Mouse (Mus musculus) olfactory bulb, adult 2 months (tissue): ENCODE measurements at regions not wholly inside any gene's neighbourhood (a gene's known extent, or its start where the extent isn't known, plus 50 kb on each side); places are given as distances from the start of the nearest gene placed in this dataset.

Experiments
- CTCF ChIP-seq: fragments of 200-500 bp; IDR thresholded peaks from 2 replicates; pipeline ENCODE4 v1.5.1; 2012; ENCODE audit warnings: low read depth, mild to moderate bottlenecking, low read length, moderate library complexity; ENCODE audit not compliant: insufficient read depth
- POLR2A ChIP-seq: fragments of 200-500 bp; IDR thresholded peaks from 2 replicates; pipeline ENCODE4 v1.6.1; 2012; ENCODE audit warnings: mild to moderate bottlenecking, low read depth, low read length, moderate library complexity; ENCODE audit not compliant: insufficient read depth

DNA sequence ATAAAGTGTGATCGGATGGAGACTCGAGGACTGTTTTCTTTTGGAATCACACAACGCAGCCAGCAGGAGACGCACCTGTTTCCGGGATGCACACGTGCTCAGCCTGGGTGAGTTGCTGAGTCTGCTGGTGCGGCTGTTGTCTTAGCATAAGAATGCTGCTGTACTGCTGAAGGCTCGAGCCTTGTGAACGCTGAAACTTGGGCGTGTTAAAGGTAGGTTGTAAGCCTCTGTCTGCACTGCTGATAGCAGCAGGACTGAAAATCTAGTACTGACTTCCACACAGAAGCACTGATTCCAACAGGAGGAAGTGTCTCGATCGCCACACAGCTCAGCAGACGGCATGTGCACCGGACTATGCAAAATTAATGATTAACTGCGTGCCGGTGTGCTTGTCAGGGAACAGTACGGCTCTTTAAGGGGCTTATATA lies 169.1 kb downstream of the Ndfip2 start:
- TF ChIP-seq POLR2A (no peak), CTCF (no peak)
